Mouse (Mus musculus) liver, embryonic 11.5 days (tissue): ENCODE data around the gene She. TPM values are rescaled to one million over a fixed set of nuclear protein-coding genes. Genes with fewer than 3 reads are reported as not detected.

Source experiments
- ATAC-seq: fragments of 200-750 bp; cut with Nextera tagmentation; replicated peaks from 2 replicates; pipeline ENCODE4 v1.8.0; 2017; ENCODE audit warnings: moderate number of reproducible peaks, mild to moderate bottlenecking, moderate TSS enrichment, moderate library complexity; ENCODE audit not compliant: low FRiP score
- DNase-seq: peaks from one replicate; pipeline ENCODE4 v3.0.0-alpha.2; 2017; ENCODE audit warnings: low spot score
- H3K27ac ChIP-seq: fragments of 300-500 bp; sonication (generic); 2 replicates; pipeline ENCODE4 v1.5.1; 2014; ENCODE audit warnings: mild to moderate bottlenecking, low read depth, low read length, control low read depth
- H3K27me3 ChIP-seq: fragments of 300-500 bp; sonication (generic); replicated peaks from 2 replicates; pipeline ENCODE4 v1.6.1; 2014; ENCODE audit warnings: low read length, mixed read lengths; ENCODE audit not compliant: control insufficient read depth, insufficient read depth
- H3K36me3 ChIP-seq: fragments of 300-500 bp; sonication (generic); 2 replicates; pipeline ENCODE4 v1.6.1; 2014; ENCODE audit warnings: mild to moderate bottlenecking, low read length, moderate library complexity, mixed read lengths; ENCODE audit not compliant: control insufficient read depth, insufficient read depth
- H3K4me1 ChIP-seq: fragments of 300-500 bp; sonication (generic); replicated peaks from 2 replicates; pipeline ENCODE4 v1.6.1; 2014; ENCODE audit warnings: low read length, mixed read lengths; ENCODE audit not compliant: control insufficient read depth, insufficient read depth
- H3K4me2 ChIP-seq: fragments of 300-500 bp; sonication (generic); 2 replicates; pipeline ENCODE4 v1.6.1; 2014; ENCODE audit warnings: mild to moderate bottlenecking, control low read depth, moderate library complexity
- H3K4me3 ChIP-seq: fragments of 300-500 bp; sonication (generic); 2 replicates; pipeline ENCODE4 v1.5.1; 2014; ENCODE audit warnings: low read depth, low read length, control low read depth
- H3K9ac ChIP-seq: fragments of 300-500 bp; sonication (generic); 2 replicates; pipeline ENCODE4 v1.6.1; 2014; ENCODE audit warnings: low read depth, low read length, control low read depth
- H3K9me3 ChIP-seq: fragments of 300-500 bp; sonication (generic); 2 replicates; pipeline ENCODE4 v1.6.1; 2016; ENCODE audit warnings: low read length, inconsistent platforms, mixed read lengths; ENCODE audit not compliant: control insufficient read depth
- WGBS: fragments of 180-500 bp; shearing (Covaris S2); extraction: QIAGEN DNeasy Blood & Tissue Kit; methylation state at CpG from one replicate; pipeline ENCODE4 v1.1.7; 2014; 5-methylcytosine and 5-hydroxymethylcytosine counted together
- polyA plus RNA-seq: library from polyadenylated mRNA; unstranded; fragments of >200 nt; fragmentation: Nextera tagmentation; extraction: Ambion mirVana; gene quantifications from 2 replicates; pipeline ENCODE4 v1.2.1, GENCODE M21; 2014

She gene
- polyA plus RNA-seq, 1 experiment from 2014 or later, result 3.2 TPM

GRCm38 (mm10) chr3:89899511-89899908 is 68.3 kb downstream of the She start:
- Histone ChIP-seq H3K36me3 (no peaks in the 10 kb centered on the region), H3K4me2 (no peak overlapping the region), H3K9me3 (no peaks in the 10 kb centered on the region), H3K27me3 (no peaks in the 10 kb centered on the region), H3K4me1 (peaks cover 9% of the 10 kb centered on the region), H3K9ac (no peak overlapping the region), H3K27ac (no peak overlapping the region), H3K4me3 (no peak overlapping the region)
- 71% methylated on average over 8 of the region's 8 CpGs for WGBS
- ATAC-seq (no peak), DNase-seq (no peak)

GRCm38 (mm10) chr3:89907846-89908245 is 76.7 kb downstream of the She start:
- Histone ChIP-seq H3K9ac (no peak overlapping the region), H3K36me3 (no peaks in the 10 kb centered on the region), H3K4me3 (no peak overlapping the region), H3K27ac (no peak overlapping the region), H3K9me3 (no peaks in the 10 kb centered on the region), H3K4me2 (no peak overlapping the region), H3K4me1 (peaks cover 3% of the 10 kb centered on the region), H3K27me3 (peaks cover 15% of the 10 kb centered on the region)
- 73% methylated on average over 3 of the region's 3 CpGs for WGBS
- DNase-seq (no peak), ATAC-seq (no peak)

Other genes with a start within 250 kb of the She start
- 12.6 and 14.0 TPM in 2 replicates for gene Adar, start 116.3 kb upstream of the She start, polyA plus RNA-seq
- gene Chrnb2, start 66.7 kb upstream of the She start, polyA plus RNA-seq, result 0.34 and 0.36 TPM in 2 replicates
- 15.0 and 15.7 TPM in 2 replicates for gene Ube2q1, start 57.8 kb upstream of the She start, polyA plus RNA-seq
- gene Il6ra, start 81.8 kb downstream of the She start, polyA plus RNA-seq, result 0.71 and 1.0 TPM in 2 replicates
- gene Atp8b2, start 132.1 kb downstream of the She start, polyA plus RNA-seq, result 7.7 and 9.1 TPM in 2 replicates
- 187 TPM in 2 replicates for gene Hax1, start 167.4 kb downstream of the She start, polyA plus RNA-seq
- gene 4933434E20Rik, start 220.3 kb downstream of the She start, polyA plus RNA-seq, result 159 and 173 TPM in 2 replicates
- gene Ubap2l, start 221.3 kb downstream of the She start, polyA plus RNA-seq, result 220 and 229 TPM in 2 replicates
- gene Tpm3, start 241.3 kb downstream of the She start, polyA plus RNA-seq, result 443 and 461 TPM in 2 replicates